Mouse (Mus musculus) activated CD4-positive, CD25-positive, alpha-beta regulatory T cell, adult 4 months (primary cell): ENCODE measurements around the gene Fa2h. TPM values are rescaled to one million over a fixed set of nuclear protein-coding genes. Genes with fewer than 3 reads are reported as not detected.

Experiments
- ATAC-seq: one replicate; pipeline ENCODE4 v1.8.0; 2017
- polyA plus RNA-seq, 2 experiments: library from polyadenylated mRNA; unstranded; fragments of 100-300 nt; shearing (Covaris generic); gene quantifications; one replicate each; pipeline ENCODE4 v1.2.1; 2017

Gene Fa2h
- under 1 TPM in 1 of 2 experiments, not detected in 1; 0.21 TPM for polyA plus RNA-seq

DNA sequence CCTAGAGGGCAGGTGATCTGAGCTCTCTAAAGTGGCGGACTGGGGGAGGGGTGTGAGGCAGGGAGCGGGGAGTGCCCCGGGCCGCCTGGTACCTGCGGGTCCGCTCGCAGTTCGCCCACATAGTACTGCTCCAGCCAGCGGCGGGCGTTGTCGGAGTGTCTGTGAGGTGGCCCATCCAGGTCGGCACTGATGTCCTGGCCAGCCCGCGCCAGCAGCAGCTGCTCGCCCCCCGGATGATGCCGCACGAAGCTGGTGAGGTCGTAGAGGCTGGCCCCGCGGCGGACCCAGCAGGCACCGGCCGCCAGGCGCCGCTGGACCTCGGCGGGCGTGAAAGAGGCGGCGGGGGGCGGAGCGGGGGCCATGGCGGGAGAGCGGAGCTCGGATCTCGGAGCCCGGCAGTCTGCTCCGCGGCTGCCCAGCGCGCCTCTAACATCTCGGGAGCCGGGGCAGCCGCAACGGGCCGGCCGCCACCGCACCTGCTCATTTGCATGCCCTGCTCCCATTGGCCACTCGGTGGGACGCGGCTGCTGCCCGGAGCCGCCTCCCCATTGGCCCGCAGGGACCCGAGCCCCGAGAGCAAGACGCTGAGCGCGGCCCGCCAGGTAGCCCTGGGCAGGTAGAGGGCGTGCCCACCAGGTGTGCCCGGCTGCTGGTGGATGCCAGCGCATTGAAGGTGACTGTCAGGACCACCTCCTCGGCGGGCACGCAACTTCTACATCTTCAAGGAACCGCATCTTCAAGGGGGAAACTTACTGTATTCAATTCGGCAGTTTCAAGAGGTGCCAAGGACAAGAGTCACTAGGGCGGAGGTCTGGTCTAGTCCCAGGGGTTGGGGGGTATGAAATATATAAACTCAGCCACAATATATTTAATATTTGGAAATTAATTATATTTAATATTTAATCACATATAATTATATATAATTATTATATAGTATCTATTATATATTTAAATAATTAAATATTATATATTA, at the start of gene Fa2h:
Gene Fa2h, minus strand, starts transcription at position 434 of the 973 bp plus-strand sequence.
- peak; percentile 73 for ATAC-seq

DNA sequence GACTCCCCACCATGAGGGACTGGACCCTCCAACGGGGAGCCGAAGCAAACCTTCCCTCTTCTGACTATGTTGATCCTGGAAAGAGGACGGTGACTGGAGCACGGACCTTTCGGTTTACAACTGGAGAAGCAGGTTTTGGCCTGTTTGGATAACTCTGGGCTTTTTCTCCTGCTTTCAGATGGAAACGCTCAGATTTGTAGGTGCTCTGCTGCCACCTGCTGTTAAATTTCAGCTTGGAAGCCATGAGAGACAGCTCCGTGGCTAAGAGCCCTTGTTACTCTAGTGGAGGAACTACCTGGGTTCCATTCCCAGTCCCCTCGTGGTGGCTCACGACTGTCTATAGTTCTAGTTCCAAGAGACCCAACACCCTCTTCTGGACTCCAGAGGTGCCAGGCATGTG, 45.6 kb upstream of the Fa2h start:
- peak; percentile 53 for ATAC-seq

DNA sequence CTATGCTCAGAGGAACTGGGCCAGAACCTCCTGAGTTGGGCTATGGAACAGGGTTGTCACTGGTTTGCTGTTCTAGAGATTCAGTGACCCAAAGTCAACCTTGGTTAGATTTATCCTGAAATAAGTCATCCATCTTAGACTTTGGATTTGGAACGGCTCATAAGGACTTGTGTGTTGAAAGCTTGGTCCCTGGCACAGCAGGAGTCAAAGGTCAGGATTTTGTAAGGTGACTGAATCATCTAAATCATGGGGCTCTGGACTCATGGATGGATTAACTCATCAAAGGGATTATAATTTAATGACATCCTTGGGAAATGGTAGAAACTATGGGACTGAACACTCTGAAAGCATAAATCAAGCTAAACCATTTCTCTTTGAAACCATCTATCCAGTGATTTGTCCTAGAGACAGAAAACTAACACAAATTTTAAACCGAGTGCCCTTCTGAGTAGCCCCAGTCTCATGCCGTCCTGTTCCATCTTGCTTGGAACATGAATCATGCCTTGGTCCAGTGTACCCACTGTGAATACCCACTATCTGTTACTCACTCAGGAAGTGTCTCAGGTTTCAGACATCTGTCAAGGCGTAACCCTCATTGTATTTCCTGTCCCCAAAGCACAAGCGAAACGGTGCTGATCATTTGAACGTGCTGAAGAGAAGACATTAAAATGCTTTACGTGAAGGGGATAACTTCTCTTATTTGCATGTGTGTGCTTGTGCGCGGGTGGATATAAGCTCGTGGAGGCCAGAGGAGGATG, 41.6 kb upstream of the Fa2h start:
- peak; percentile 87 for ATAC-seq

DNA sequence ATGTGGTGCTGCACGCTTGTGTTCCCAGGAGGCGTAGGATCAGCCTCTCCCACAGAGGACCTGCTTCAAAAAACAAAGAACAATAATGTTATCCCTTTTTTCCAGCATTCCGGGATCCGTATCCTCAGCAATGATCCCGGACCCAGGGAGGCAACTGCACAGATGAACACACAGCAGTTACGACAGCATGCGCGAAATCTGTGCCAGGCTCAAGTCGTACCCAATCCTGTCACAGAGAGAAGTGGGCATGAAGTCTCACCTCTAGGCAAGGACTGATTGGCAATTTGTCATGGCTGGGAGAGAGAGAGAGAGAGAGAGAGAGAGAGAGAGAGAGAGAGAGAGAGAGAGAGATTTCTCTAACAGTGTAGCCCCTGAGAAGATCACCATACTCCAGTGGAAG, 31.0 kb upstream of the Fa2h start:
- ATAC-seq: no peak

DNA sequence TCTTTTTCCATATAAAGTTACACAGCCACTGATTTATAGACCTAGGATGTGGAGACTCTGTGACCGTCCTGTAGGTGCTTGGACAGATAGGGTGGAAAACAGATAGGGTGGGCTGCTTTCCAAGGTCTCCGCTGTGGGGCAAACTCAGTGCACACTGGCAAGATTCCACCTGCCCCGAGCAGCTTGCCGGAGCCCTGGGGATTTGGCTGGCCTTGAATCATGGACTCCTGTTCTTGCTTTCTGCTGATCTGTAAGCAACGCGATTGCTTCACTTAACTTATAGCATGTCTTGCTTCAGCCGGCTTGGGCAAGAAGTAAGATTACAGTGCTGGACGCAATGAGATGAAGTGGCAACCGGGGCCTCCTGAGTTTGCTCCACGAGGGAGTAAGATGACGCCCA, 30.6 kb upstream of the Fa2h start:
- ATAC-seq: no peak

DNA sequence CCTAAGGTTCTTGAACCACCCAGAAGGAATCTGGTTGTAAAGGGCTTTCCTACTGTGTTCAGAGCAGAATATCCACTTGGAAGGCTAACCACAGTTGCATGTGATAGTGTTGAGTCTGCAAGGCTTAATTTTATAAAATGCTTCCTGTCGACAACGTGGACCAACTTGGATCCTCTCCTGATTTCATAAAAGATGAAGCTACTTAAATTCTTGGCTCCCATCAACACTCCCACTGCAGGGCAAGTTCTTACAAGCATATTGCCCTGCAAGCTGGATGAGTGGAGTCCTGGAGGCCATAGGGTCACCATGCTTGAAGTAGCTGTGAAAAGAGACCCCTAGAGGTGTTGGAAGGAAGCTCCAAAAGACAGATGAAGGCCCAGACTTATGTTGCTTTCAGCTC, 29.0 kb upstream of the Fa2h start:
- no peak for ATAC-seq

DNA sequence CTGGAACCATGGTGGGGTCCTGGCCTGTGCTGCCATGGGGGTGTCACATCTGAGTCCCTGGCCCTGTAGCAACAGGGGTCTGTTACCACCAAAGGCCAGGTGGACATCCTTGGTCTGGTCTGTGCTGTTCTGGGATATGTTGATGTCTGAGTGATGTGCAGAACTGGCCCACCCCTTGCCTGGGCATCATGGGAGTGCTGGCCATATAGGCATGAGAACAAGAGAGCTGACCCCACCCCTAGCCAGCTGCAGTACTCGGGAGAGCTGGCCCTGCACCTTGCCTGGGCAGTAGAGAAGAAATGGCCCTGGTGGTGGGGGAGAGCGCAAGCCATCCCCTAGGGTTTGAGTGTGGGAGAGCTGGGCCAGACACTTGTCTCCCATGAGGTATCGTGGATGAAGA, 25.5 kb upstream of the Fa2h start:
- ATAC-seq: no peak

DNA sequence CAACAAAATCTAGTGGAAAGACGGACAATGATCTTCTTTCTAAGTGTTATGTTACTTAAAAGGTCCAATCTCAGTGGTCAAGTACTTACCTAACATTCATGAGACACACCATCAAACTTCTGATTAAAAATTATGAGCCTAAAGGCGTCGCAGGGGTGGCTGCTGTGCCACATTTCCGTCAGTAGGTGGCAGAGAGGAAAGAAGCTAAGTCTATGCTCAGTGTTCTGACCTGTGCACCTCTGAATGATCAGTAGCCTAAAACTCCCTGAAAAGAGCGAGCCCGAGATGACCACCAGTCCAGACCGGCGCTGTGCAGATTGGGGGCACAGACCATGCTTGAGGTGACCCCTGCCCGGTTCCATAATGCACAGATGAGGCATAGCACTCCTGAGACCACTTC, 25.0 kb upstream of the Fa2h start:
- ATAC-seq: peak; percentile 83

DNA sequence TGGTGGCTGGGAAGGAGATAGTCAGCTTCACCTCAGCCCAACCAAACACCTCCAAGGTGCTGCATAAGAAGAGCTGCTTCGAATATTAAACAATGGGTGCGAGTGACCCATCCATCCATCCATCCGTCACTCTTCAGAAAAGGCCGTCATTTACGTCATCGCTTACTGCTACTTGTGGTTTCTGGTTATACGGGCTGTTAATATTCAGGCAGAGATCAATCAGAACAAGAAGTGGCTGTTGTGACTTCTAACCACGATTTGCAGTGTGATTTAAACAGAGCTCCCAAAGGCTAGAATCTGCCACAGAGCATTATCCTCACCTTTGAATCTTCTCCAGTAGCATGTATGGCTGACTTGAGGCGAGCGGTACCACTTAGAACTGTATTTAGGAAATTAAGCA, 23.6 kb upstream of the Fa2h start:
- no peak for ATAC-seq

DNA sequence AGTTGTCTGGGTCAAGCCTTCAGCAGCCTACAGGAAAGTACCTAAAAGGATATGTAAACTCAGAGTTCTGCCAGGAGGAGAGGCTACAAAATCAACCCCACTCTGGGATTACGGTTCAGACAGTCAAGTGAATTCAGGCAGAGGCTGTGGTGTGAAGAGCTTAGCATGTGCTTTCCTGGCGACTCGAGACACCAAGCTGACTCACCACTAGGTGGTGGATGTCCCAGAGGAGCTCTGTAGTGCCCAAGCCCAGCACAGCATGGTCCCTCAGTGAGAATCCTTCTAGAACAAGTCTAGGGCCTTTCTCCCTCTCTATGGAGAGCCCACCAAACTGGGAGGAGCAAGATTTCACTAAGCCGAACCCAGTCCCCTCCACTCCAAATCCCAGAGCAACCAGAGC, 9.8 kb upstream of the Fa2h start:
- ATAC-seq: no peak

DNA sequence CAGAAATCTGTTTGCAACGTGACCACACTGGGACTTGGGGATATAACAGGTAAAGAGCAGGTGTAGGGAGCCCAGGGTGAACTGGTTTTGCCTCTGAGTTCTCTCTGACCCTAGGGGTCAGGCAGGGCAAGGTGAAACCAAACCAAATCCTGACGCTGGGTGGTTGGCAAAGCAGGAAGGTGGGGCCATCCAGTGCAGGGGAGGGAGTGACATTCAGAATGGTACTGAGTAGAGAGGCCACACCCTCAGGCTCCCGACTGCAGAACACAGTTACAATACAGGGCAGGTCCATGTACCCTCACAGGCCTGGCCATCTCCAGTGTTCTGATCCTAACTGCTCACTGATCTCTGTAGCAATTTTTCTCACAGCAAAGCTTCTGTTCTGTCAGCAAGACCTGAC, 2.4 kb downstream of the Fa2h start:
- no peak for ATAC-seq

DNA sequence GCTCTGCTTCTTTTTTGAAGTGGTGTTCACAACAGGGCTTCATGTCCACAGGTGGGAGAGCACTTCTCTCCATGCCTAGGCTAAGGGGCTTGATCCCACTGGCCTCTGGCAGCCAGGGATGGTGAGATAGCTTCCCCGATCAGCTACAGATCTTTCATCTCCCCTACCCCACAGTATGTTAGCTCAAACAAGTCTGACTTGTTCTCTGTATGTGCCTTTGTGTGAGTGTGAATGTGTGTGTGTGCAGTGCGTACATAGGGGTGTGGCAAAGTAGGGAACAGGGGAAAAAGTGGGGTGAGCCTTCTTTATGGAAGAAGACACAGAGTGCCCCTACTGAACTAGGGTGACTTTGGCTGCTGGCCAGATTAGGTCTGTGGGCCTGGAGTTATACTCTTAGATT, 2.8 kb downstream of the Fa2h start:
- ATAC-seq: no peak

DNA sequence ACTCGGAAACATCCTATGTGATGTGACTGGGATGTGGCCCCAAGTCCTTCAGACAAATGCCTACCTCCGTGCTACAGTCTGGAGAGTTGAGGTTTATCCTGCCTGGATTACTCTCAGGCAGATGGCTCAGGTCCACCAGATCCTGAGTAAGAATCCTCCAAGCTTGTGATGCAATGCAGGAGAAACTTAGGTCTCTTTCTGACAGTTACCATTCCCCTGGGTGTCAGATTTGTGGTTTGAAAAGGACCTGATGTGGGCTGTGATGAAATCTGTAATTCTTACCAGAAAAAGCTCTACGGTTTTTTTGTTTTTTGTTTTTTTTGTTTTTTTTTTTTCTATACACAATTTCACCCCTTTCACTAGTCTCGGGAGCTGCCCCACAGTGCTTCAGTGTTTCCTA, 4.0 kb downstream of the Fa2h start:
- no peak for ATAC-seq

DNA sequence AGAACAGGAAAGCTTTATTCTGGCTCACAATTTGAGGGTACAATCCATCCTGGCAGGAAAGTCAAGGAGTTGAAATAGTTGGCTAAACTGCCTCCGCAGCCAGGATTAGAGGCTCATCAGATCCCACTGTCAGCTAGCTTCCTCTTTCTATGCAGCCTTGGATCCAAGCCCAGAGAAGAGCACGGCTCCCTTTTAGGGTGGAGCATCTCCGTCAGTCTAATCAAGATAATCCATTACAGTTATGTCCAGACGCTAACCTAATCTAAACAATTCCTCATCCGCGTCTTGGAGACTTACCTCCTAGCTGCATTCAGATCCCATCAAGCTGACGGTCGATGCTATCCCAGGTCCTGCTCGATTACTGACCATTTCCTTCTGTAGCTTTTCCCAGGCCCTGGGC, 7.7 kb downstream of the Fa2h start:
- no peak for ATAC-seq

DNA sequence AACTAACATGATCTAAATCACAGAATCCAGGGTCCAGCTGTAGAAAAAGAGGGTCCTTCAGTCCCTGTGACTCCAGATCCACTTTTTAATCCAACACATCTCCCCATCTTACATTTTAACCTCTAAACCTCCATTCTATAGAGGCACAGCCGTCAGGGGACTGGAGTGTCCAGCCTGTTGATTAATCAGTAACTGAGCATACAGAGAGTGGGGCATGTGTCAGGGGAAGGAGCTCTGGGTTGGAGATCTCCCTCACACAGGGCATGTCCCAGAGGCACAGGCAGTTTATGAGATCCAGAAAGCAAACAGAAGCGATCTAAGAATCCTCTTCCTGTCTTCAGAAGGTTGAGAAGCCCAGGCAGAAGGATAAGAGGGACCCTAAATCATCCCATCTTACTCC, 9.0 kb downstream of the Fa2h start:
- ATAC-seq: no peak

DNA sequence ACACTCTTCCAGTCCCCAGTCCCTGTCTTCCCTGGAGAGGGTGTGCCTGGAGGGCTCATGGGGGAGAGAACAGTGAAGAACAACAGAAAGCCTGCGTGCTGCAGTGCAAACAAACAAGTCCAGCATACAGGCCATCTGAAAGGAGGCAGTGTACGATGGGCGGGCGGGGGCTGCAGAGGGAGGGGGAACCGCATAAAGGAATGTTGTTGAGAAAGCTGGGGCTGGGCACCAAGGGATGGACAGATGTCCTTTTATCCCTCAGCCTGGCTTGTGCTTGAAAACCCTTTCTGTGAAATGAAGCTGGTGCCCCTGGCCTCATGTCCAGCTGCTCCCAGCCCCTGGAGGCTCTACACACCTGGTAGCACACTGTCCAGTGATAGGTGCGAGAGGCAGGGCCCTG, 18.4 kb downstream of the Fa2h start:
- ATAC-seq: no peak

DNA sequence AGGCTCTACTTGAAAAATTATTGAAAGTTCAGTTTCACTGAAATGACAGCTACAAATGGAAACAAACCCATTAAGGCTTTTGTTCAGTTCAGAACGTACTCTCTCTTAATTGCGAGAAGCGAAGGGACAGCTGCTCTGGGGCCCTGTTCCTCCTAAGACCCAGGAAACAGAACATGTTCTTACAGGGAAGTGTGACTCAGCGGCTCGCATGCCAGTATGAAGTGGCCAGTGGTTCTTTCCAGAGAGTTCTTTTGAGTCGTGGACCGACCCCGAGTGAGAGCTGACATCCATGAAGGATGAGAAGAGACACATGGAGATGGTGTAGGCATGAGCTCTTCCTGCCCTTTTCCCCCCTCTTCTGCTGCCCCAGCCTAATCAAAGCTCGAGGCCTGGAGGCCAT, 23.9 kb downstream of the Fa2h start:
- ATAC-seq: no peak

DNA sequence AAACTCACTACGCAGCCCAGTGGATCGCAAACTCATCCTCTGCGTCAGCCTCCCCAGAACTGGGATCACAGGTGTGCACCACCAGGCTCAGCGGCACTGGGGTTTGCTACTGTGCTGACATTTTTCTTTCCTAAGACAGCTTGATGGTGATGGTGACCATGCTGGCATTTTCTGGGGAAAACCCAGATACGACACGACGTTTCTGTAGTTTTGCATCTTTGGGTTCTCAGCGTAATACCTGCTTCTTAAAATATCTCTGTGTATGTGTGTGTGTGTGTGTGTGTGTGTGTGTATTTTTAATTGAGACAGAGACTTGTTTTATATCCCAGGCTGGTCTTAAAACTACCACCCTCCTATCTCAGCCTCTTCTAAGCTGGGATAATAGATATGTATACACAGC, 26.3 kb downstream of the Fa2h start:
- no peak for ATAC-seq

DNA sequence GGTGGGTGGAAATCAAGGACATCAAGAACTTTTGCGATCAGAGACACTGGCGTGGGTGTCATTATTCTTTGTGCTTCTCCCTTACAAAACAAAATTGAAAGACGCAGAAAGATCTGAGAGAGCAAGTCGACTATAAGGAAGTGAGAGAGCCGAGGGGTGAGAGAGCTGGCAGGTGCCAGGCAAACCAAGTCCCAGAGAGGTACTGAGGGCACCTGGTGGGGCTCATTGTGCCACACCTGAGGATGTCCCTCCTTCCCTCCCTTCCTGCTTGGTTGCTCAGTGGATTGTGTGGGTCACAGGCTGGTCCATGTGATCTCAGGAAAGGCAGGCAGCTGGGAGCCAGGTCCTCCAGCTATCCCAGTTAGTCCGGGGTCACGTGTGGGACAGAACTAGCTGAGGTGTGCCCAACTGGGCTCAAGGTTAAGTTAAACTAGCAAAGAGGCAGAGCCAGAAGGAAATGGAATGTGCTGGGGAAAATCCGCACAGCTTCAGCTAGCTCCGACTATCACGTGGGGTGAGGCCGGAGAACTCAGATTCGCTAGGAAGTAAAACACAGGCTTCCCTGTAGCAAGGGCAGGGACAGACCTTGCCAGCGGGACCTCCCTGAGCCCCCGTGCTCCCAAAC, 26.9 kb downstream of the Fa2h start:
- no peak for ATAC-seq

DNA sequence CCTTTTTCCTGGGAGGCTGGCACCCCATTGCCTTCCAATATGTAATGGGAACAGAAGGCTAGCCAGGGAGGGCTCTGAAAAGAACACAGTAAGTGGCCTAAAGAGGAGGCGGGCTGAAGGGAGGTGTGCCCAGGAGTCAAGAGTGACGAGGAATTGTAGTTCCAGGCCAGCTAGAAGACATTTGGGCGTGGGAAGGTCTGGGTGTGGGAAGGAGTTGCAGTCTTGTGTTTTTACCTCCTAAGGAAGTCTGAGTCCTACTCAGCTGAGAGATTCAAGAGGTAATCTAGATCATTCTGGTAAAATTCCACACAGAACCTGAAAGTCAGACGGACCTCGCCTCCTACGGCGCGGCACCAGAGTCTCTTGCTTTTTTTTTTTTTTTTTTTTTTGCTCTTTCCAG, 30.1 kb downstream of the Fa2h start:
- no peak for ATAC-seq

DNA sequence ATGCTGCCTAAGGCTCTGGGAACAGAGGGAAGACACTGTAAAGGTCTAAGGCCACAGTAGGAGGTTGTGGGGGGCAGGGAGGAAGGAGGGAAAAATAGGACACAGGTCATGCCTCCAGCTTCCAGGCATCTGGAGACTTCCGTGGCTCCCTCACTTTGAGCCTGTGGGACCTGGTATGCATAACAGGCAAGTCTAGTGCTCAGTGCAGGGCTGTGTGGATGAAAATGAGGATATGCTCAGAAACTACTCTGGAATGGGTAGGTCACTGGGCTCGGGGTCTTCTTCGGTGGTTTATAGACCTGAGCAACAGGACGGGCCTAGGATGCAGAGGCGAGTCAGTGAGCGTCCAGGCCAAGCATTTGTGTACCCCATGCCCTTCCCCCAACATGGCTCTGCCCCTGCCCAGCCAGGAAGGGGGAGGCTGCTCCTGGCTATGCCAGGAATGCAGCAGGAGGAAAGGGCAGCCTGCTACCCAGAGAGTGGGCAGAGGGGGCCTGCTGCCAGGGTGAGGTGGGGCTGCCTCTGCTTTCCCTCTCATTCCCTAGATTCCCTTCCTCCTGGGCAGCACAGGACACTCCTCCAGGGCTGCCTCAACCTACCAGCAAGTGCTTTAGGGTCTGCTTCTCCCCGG, 32.9 kb downstream of the Fa2h start:
- ATAC-seq: no peak

DNA sequence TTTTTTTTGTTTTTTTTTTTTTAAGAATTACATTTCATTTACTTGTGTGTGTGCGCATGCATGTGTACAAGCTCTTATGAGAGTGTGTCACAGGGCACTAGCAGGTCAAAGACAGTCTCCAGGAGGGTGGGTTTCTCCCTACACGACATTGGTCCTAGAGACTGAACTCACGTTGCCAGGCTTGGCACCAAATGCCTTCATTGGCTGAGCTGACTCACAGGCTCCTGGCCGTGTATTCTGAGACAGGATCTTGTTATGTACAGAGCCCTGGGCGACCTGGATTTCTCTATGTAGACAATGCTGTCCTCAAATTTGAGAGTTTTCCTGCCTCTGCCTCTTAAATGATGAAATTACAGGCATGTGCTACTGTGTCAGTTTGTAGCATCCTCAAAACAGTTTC, 33.7 kb downstream of the Fa2h start:
- ATAC-seq: no peak

DNA sequence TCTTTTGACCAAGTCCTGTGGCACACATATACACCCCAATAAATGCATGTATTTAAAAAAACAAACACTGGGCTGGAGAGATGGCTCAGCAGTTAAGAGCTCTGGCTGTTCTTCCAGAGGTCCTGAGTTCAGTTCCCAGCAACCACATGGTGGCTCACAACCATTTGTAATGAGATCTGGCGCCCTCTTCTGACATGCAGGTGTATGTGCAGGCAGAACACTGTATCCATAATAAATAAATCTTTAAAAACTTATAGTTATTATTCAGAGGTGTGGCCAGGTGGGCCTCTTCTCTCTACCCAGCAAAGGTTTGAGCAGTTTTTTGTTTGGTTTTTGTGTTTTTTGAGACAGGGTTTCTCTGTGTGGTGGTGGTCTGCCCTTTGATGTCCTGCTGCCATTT, 34.7 kb downstream of the Fa2h start:
- ATAC-seq: no peak
